Mouse (Mus musculus) gastrocnemius, adult 2 months (tissue): ENCODE measurements around the gene Man2a2. TPM values are rescaled to one million over a fixed set of nuclear protein-coding genes. Genes with fewer than 3 reads are reported as not detected.
A peak's percentile ranks its signal among the peaks of the same experiment; 100 is the strongest.
"Not testable (repeated sequence)": the region's sequence is repeated elsewhere in the genome, so short reads cannot be mapped to it uniquely, and the experiment has no call there.

ENCODE experiments used
- DNase-seq: peaks from one replicate; pipeline ENCODE4 v3.0.0; 2022
- H3K27ac ChIP-seq: fragments of 200-600 bp; 2 replicates; pipeline ENCODE4 v1.8.1; 2022; ENCODE audit warnings: mild to moderate bottlenecking
- H3K4me3 ChIP-seq: fragments of 200-600 bp; 2 replicates; pipeline ENCODE4 v1.8.1; 2022; ENCODE audit warnings: mild to moderate bottlenecking, moderate library complexity
- CTCF ChIP-seq: fragments of 200-600 bp; IDR thresholded peaks from 2 replicates; pipeline ENCODE4 v1.8.1; 2022; ENCODE audit warnings: antibody characterized with exemption, mild to moderate bottlenecking, moderate library complexity
- intact Hi-C: fragments of 180-260 bp; cut with DNase I; formaldehyde crosslinking; loops from one replicate; pipeline ENCODE4 v1.15.1; 2025
- total RNA-seq, 2 experiments: library from RNA; stranded (reverse); gene quantifications; 2 replicates each; pipeline ENCODE4 v1.2.3; 2021

Man2a2 gene
- total RNA-seq, 2 experiments from 2014 or later = 111 to 161 TPM

GRCm38 (mm10) chr7:80397986-80398385 lies 26.8 kb upstream of the Man2a2 start:
- Histone ChIP-seq H3K27ac (no peak overlapping the region), H3K4me3 (no peak overlapping the region)
- TF ChIP-seq CTCF = no peak
- intact Hi-C loops = no loop called here
- no peak for DNase-seq

GRCm38 (mm10) chr7:80396427-80396826 lies 25.3 kb upstream of the Man2a2 start:
- intact Hi-C loops, DNase-seq, H3K27ac ChIP-seq, H3K4me3 ChIP-seq: not testable (repeated sequence)
- peak; percentile 43 for TF ChIP-seq CTCF

- TF ChIP-seq CTCF = no peak
- DNase-seq = no peak
- H3K27ac ChIP-seq = no peak overlapping the region
- no peak overlapping the region for H3K4me3 ChIP-seq
- intact Hi-C loops = no loop called here
Observed at GRCm38 (mm10) chr7:80394600-80394999, 23.4 kb upstream of the Man2a2 start.

GRCm38 (mm10) chr7:80392119-80392518 lies 20.9 kb upstream of the Man2a2 start:
- intact Hi-C loops = no loop called here
- Histone ChIP-seq H3K4me3 (no peak overlapping the region), H3K27ac (no peak overlapping the region)
- no peak for DNase-seq
- no peak for TF ChIP-seq CTCF

- intact Hi-C loops = loop anchor here (2.0 to 10.0 kb wide), 2 partner anchors 15 to 297 kb away; partner anchors contain the start of gene Crtc3
- no peak for TF ChIP-seq CTCF
- Histone ChIP-seq H3K4me3 (peak within 1 kb of the TSS; percentile 77), H3K27ac (peak within 1 kb of the TSS; percentile 91)
- peak; percentile 77 for DNase-seq
Observed at GRCm38 (mm10) chr7:80387633-80388543, 16.7 kb upstream of the Man2a2 start, which contains the start of gene Fes. Gene Fes, minus strand, starts transcription at chr7:80387946.

- peak; percentile 49 for DNase-seq
Observed at GRCm38 (mm10) chr7:80387033-80387632, 16.0 kb upstream of the Man2a2 start.

GRCm38 (mm10) chr7:80386235-80386930 lies 15.2 kb upstream of the Man2a2 start:
- DNase-seq = peak; percentile 93
- peak overlapping the region; percentile 91 for H3K27ac ChIP-seq
- peak overlapping the region; percentile 77 for H3K4me3 ChIP-seq
- peak; percentile 98 for TF ChIP-seq CTCF
- intact Hi-C loops = loop anchor here (1.0 to 10.0 kb wide), 3 partner anchors 16 to 298 kb away; partner anchors contain the start of gene Crtc3

More at GRCm38 (mm10) chr7:80387033-80387632, 16.0 kb upstream of the Man2a2 start:
- intact Hi-C loops = loop anchor here (2.0 to 10.0 kb wide), 2 partner anchors 16 to 298 kb away; partner anchors contain the start of gene Crtc3
- TF ChIP-seq CTCF = no peak
- Histone ChIP-seq H3K27ac (peak overlapping the region; percentile 91), H3K4me3 (peak overlapping the region; percentile 77)

- Histone ChIP-seq H3K27ac (no peak overlapping the region), H3K4me3 (no peak overlapping the region)
- TF ChIP-seq CTCF = no peak
- no peak for DNase-seq
- intact Hi-C loops = loop anchor here (10.0 kb wide), 1 partner anchor 302 kb away; the partner anchor contains the start of gene Crtc3
Observed at GRCm38 (mm10) chr7:80382919-80383318, 11.7 kb upstream of the Man2a2 start.

- intact Hi-C loops = no loop called here
- no peak overlapping the region for H3K27ac ChIP-seq
- TF ChIP-seq CTCF = peak; percentile 66
Observed at GRCm38 (mm10) chr7:80379531-80379930, 8.4 kb upstream of the Man2a2 start.

GRCm38 (mm10) chr7:80377471-80377870 lies 6.3 kb upstream of the Man2a2 start:
- DNase-seq = peak; percentile 61
- Histone ChIP-seq H3K4me3 (no peak overlapping the region), H3K27ac (0 out of 2 replicates have a peak overlapping the region, but pooled peaks have one; percentile 2)
- intact Hi-C loops = no loop called here
- peak; percentile 99 for TF ChIP-seq CTCF

More at GRCm38 (mm10) chr7:80379531-80379930, 8.4 kb upstream of the Man2a2 start:
- no peak overlapping the region for H3K4me3 ChIP-seq
- DNase-seq = peak; percentile 59

GRCm38 (mm10) chr7:80376192-80376591 lies 5.0 kb upstream of the Man2a2 start:
- no peak for TF ChIP-seq CTCF
- intact Hi-C loops = no loop called here
- no peak for DNase-seq
- Histone ChIP-seq H3K4me3 (no peak overlapping the region), H3K27ac (no peak overlapping the region)

GRCm38 (mm10) chr7:80375376-80376039 lies 4.3 kb upstream of the Man2a2 start:
- H3K27ac ChIP-seq = no peak overlapping the region
- no peak for TF ChIP-seq CTCF
- no peak for DNase-seq
- no peak overlapping the region for H3K4me3 ChIP-seq
- intact Hi-C loops = no loop called here
